Mouse (Mus musculus) gastrocnemius, postnatal 14 days (tissue): Measurements from ENCODE around the gene Gm21060. TPM values are rescaled to one million over a fixed set of nuclear protein-coding genes. Genes with fewer than 3 reads are reported as not detected.

ENCODE experiments used
- total RNA-seq, 2 experiments: library from RNA; stranded (reverse); gene quantifications; 2 replicates each; pipeline ENCODE4 v1.2.3; 2021

Gm21060 gene
- total RNA-seq, 2 experiments from 2014 or later = not detected

Other genes starting within 250 kb of the Gm21060 start
- 1 to 10 TPM; 6.8 to 9.6 TPM for gene Zfp950, start 156.2 kb downstream of the Gm21060 start, total RNA-seq
- not detected for gene Gm7102, start 120.8 kb downstream of the Gm21060 start, total RNA-seq
- gene Gm6020, start 113.2 kb downstream of the Gm21060 start, total RNA-seq = not detected
- 1 to 10 TPM; 2.0 to 2.6 TPM for gene Csf2ra, start 68.6 kb downstream of the Gm21060 start, total RNA-seq